Mouse (Mus musculus) myocyte (in vitro differentiated cells): Measurements from ENCODE around the gene Vangl1.

ENCODE experiments used
- MAX ChIP-seq: IDR thresholded peaks from one replicate; pipeline ENCODE4 v1.6.1; 2011; ENCODE audit warnings: low read depth, mild to moderate bottlenecking, control low read depth
- POLR2A ChIP-seq: IDR thresholded peaks from one replicate; pipeline ENCODE4 v1.6.1; 2011; ENCODE audit warnings: low read depth, mild to moderate bottlenecking, control low read depth, moderate library complexity; ENCODE audit not compliant: insufficient read length
- POLR2AphosphoS2 ChIP-seq: IDR thresholded peaks from one replicate; pipeline ENCODE4 v1.6.1; 2011; ENCODE audit warnings: low read depth, control low read depth; ENCODE audit not compliant: insufficient read length
- REST ChIP-seq: IDR thresholded peaks from one replicate; pipeline ENCODE4 v1.6.1; 2011; ENCODE audit warnings: mild to moderate bottlenecking, control low read depth, moderate library complexity; ENCODE audit not compliant: insufficient read depth, insufficient read length
- SRF ChIP-seq: IDR thresholded peaks from one replicate; pipeline ENCODE4 v1.6.1; 2011; ENCODE audit warnings: low read depth; ENCODE audit not compliant: control insufficient read depth, insufficient read length
- TCF12 ChIP-seq: IDR thresholded peaks from one replicate; pipeline ENCODE4 v1.6.1; 2011; ENCODE audit warnings: mild to moderate bottlenecking, control low read depth; ENCODE audit not compliant: poor library complexity, insufficient read depth, severe bottlenecking
- USF1 ChIP-seq: IDR thresholded peaks from one replicate; pipeline ENCODE4 v1.6.1; 2011; ENCODE audit warnings: low read depth, mild to moderate bottlenecking, control low read depth, moderate library complexity

DNA sequence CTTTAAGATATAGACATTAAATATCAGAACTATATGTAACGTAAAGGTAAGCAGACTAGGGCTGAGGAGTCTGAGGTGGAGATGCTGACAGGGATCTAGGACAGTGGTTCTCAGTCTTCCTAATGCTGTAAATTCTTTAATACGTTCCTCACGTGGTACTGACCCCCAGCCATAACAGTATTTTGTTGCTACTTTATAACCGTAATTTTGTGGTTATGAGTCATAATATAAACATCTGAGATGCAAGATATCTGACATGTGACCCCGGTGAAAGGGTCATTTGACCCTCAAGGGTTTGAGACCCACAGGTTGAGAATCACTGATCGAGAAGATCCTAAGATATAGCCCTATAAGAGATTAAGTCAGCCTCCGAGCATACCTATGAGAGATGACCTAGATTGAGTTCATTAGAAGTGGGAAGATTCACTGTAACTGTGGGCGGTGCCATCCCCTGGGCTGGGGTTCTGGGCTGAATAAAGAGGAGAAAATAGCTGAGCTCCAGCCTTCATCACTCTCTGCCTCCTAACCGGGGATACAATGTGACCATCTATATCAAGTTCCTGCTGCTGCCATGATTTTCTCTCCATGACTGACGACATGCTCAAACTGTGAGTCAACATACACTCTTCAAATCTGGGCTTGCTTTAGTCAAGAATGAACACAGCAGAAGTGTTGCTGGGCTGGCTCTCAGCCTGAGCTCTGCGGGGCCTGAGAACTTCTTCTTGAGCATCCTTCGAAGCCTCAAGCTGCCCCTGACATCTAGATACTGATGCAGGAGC is 26.5 kb downstream of the Vangl1 start:
- TF ChIP-seq USF1 (peak; percentile 57), REST (no peak), POLR2A (no peak), POLR2AphosphoS2 (no peak), MAX (no peak), SRF (no peak), TCF12 (no peak)
